Mouse (Mus musculus) liver, adult (tissue): ENCODE measurements around the gene Med15.

Experiments used
- GATA4 ChIP-seq: IDR thresholded peaks from 2 replicates; pipeline ENCODE4 v1.6.1; 2014; ENCODE audit warnings: mild to moderate bottlenecking, low read length; ENCODE audit not compliant: insufficient replicate concordance

The Med15 gene

GRCm38 (mm10) chr16:17641301-17641700 is 91.4 kb downstream of the Med15 start:
- TF ChIP-seq GATA4, result no peak

- no peak for TF ChIP-seq GATA4
These were observed 92.0 kb downstream of the Med15 start for GRCm38 (mm10) chr16:17640706-17641105.

- no peak for TF ChIP-seq GATA4
These were observed 92.7 kb downstream of the Med15 start for GRCm38 (mm10) chr16:17639951-17640350.

- TF ChIP-seq GATA4, result no peak
These were observed 93.6 kb downstream of the Med15 start for GRCm38 (mm10) chr16:17639081-17639480.

- no peak for TF ChIP-seq GATA4
These were observed 94.6 kb downstream of the Med15 start for GRCm38 (mm10) chr16:17638036-17638628.

GRCm38 (mm10) chr16:17637610-17638009 is 95.1 kb downstream of the Med15 start:
- TF ChIP-seq GATA4, result no peak

GRCm38 (mm10) chr16:17636904-17637303 is 95.8 kb downstream of the Med15 start:
- no peak for TF ChIP-seq GATA4

- TF ChIP-seq GATA4, result no peak
These were observed 99.1 kb downstream of the Med15 start for GRCm38 (mm10) chr16:17633481-17634181.

- no peak for TF ChIP-seq GATA4
These were observed 100.1 kb downstream of the Med15 start for GRCm38 (mm10) chr16:17632580-17632979.

- no peak for TF ChIP-seq GATA4
These were observed 106.5 kb downstream of the Med15 start for GRCm38 (mm10) chr16:17626269-17626555.

GRCm38 (mm10) chr16:17625488-17626268 is 107.0 kb downstream of the Med15 start:
- no peak for TF ChIP-seq GATA4

GRCm38 (mm10) chr16:17621936-17622335 is 110.8 kb downstream of the Med15 start:
- no peak for TF ChIP-seq GATA4

GRCm38 (mm10) chr16:17619198-17620105 is 113.2 kb downstream of the Med15 start, which contains the start of gene Smpd4:
Smpd4 (plus strand) TSS chr16:17619354.
- no peak; the same call in 1 of the 2 replicates for TF ChIP-seq GATA4

- TF ChIP-seq GATA4, result no peak
These were observed 114.6 kb downstream of the Med15 start for GRCm38 (mm10) chr16:17617922-17618565.

GRCm38 (mm10) chr16:17616212-17616611 is 116.5 kb downstream of the Med15 start:
- no peak for TF ChIP-seq GATA4
